Mouse (Mus musculus): ENCODE measurements around the gene Rbms3.

The Rbms3 gene

DNA sequence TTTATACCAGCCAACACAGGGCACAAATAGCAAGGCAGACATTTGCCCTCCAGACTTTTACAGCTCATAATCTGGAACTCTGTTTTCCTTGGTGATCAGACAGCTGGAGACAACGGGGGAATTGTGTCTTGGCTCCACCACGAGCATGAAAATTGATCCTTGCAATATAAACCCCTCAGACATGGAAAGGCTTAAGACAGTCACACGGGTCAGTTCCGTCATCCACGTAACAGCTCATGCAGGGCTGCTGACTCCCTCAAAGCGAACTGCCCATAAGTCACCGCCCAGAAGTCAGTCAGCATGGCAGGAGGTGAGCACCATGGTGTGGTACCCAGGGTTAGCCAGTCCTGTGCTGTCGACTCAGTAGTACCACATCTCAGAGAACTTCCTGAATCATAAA, 794.8 kb downstream of the Rbms3 start:
- DNase-seq (ENCODE audit: low read depth, low spot score): no peak

- no peak for DNase-seq (ENCODE audit: low read depth, low spot score)
Measured at GRCm38 (mm10) chr9:116833677-116834076, 796.0 kb downstream of the Rbms3 start.

DNA sequence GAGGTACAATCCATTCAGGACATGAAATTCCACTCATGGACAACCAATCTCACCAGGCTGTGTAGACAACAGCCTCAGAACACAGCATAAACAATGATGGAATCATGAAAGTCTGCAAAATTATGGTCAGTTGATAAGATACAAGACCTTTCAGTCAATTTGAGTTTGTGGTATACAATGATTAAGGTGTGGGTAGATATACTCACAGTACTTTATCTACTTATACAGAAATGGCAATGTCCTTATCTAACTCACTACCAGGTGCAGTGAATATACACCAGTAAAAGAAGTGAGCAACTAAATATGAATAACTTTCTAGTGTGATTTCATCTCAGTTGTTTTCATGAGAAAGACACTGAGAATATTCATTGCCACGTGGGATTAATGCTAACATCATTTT, 796.9 kb downstream of the Rbms3 start:
- DNase-seq (ENCODE audit: low read depth, low spot score): no peak

- DNase-seq (ENCODE audit: low read depth, low spot score): no peak
Measured at GRCm38 (mm10) chr9:116831386-116831785, 798.3 kb downstream of the Rbms3 start.

DNA sequence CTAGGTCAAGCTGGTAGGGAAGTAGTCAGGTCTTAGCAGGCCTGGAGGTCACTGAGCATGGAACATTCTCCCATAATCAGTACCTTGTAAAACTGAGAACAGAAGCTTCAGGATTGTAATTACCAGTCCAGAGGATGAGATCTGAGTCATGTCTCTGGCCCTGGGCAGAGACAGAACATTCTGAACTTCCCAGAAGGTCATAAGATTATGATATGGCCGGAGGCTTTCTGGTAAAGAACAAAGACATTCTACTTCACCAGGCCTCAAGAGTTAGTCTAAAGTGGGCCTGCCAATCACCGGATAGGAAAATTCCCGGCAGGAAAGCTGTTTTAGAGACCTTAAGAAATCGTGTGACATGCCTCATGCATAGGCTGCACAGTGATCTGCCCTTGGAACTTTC, 799.8 kb downstream of the Rbms3 start:
- DNase-seq (ENCODE audit: low read depth, low spot score): no peak

DNA sequence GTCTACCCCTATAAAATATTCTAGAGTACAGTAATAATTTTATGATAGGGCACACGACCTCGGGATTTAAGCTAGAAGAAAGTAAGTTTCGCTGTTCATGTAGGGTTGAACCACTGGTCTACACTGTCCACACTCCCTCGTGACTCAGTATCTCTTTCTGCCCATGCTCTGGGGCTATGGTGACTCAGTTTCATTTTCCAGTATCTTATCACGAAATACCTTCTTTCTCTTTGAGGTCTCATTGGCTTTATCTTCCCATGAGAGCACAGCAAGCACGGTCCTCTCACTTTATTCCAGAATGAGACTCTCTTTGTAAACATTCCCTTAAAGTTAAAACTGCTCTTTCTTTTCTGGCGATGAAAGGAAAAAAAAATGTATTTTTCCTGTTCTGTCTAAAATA, 808.1 kb downstream of the Rbms3 start:
- no peak for DNase-seq (ENCODE audit: low read depth, low spot score)

DNA sequence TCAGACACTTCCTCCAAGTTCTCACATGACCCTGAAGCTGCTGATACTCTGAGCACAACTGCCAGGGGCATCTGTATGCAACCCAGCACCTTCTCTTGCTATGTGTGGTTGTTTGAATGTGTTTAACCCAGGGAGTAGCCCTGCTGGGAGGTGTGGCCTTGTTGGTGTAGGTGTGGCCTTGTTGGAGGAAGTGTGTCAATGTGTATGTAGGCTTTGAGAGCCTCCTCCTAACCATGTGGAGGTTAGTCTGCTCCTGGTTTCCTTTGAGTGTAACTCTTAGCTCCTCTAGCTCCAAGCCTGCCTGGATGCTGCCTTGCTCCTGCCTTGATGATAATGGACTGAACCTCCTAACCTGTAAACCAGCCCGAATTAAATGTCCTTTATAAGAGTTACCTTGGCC, 812.5 kb downstream of the Rbms3 start:
- DNase-seq (ENCODE audit: low read depth, low spot score): no peak

GRCm38 (mm10) chr9:116814495-116815094, 815.1 kb downstream of the Rbms3 start:
- DNase-seq (ENCODE audit: low read depth, low spot score): no peak

DNA sequence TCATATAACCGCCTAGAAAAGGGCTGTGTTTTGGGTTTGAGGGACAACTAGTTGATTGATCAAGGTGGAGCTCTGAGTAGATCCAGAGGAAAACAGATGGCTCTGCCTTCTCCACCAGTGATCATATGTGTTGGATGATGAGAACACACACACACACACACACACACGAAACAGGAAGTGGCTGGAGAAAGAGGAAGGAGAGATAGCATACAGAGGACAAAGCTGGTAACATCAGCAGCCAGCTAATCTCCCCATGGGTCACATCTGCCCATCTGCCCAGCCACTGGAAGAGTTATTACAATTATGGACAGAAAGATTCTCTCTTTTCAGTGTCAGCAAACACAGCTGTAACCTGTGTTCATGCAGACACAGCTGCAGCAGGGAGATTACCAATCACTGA, 816.3 kb downstream of the Rbms3 start:
- DNase-seq (ENCODE audit: low read depth, low spot score): no peak

GRCm38 (mm10) chr9:116809260-116809659, 820.5 kb downstream of the Rbms3 start:
- no peak for DNase-seq (ENCODE audit: low read depth, low spot score)

DNA sequence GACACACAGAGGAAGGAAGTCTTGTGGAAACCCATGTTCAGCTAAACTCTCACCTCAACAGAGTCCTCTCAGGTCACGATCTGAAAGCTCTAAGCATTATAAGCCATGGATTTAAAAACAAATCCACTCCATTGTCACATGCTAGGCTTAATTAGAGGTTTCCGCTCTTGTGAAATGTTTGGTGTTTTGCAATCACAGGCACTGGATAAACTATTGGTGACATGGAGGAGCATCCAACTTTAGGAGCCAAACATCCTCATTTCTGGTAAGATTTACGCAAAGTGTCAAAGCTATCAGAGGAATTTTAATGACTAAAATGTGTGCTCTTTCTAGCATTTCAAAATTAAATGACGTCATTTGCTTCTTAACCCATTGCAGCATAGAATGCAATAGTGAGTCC, 821.3 kb downstream of the Rbms3 start:
- DNase-seq (ENCODE audit: low read depth, low spot score): no peak

GRCm38 (mm10) chr9:116807166-116808081, 822.3 kb downstream of the Rbms3 start:
- DNase-seq (ENCODE audit: low read depth, low spot score): no peak

- no peak for DNase-seq (ENCODE audit: low read depth, low spot score)
Measured at GRCm38 (mm10) chr9:116803292-116803731, 826.4 kb downstream of the Rbms3 start.

DNA sequence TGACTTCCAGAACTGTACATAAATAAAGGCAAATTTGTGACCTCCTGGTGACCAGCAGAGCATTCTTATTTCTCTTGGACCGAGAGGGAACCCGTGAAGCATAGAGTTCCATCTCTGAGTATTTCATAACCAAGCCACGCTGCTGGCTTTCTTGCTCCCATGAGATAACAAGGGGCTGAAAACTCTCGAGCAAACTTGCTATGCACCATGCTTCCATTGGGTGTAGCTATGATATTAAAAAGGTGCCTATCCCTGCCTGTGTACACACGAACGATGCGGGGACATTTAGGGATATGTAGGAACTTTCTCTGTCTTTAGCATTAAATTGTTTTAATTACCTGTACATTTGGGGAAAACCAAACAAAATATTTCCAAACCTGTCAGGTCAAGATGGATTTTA, 827.1 kb downstream of the Rbms3 start:
- no peak for DNase-seq (ENCODE audit: low read depth, low spot score)

DNA sequence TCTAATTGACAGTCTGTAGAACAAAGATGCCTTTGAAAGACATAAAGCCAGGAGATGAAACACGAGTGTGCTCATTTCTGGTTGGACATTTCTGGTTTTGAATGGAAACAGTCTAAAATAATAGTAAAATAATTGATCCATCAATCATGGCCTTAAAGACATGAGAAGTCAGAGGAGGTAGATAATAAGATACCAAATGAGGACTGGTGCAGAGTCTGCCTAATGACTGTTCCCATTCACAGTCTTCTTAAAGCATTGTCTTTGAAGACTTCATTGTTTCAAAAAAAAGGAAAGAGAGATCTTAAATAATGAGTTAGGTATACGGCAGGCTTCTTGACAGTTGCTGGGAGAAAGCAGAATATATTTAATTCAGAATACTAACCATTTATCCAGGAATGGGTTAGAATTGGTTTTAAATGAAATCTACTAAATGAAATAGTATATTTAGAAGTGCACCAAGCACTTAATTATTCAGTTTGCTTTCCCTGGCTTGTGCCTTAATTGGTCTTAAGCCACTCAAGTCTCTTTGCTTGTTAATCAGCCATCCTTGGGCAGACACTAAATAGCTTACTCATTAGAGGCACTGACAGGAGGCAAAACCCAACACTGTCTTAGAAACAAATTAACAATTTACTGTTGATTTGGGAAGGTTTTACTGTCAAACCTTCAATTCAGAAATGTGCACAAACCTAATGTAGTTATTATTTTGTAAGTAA, 834.3 kb downstream of the Rbms3 start:
- DNase-seq (ENCODE audit: low read depth, low spot score): no peak

DNA sequence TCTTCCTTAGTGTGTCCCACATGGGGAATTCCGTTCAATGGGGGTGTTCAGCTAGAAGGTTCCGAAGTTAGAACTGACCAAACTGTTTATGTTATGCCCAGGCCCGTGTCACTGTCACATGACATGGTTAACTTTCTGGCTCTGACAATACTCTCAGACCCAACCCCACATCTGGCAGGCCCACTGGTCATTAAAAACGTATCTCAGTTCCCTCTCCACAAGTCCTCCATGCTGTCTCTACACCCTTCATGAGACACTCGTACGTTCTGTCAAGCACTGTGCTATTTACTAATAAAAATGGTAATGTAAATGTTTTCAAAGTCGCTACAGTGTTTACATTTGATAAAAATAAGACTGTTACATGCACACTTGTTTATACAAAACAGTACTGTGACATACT, 837.9 kb downstream of the Rbms3 start:
- no peak for DNase-seq (ENCODE audit: low read depth, low spot score)

DNA sequence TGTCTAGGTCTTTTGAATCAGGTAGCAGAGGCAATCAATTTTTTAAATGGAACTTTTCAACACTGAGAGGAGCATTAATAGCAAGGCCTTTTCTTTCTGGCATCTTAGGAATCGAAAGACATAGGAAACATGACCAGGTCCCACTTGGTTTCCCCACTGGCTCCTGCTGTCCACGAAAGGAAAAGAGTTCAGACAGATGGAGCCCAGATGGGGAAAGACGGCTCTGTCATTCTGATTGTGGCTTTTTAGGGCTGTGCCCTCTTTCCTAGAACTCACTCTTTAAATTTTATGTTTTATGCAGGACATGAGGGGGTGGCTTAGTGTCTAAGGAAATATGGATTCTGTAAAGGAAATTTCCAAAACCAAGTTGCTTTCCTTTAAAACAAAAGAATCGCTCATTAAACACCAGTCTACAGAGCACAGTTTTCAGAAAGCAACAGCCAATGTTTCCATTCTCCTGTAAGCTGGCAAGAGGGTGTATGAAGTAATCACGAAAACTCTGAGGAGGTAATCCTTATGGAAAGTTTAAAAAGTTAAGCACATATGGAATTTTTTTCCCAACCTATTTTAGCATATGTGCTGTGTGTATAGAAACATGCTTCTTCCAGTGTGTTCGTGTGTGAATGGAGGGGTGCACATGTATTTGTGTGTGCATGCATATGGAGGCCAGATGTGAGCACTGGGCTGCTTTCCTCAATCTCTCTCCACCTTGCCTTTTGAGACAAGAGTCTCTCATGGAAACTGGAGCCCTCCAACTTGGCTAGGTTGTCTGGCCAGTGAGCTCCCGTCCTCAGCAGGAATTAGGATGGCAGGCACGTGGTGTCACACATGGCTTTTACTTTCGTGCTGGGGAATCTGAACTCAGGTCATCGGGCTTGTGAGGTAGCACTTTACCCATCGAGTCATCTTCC, 843.3 kb downstream of the Rbms3 start:
- DNase-seq (ENCODE audit: low read depth, low spot score): no peak

DNA sequence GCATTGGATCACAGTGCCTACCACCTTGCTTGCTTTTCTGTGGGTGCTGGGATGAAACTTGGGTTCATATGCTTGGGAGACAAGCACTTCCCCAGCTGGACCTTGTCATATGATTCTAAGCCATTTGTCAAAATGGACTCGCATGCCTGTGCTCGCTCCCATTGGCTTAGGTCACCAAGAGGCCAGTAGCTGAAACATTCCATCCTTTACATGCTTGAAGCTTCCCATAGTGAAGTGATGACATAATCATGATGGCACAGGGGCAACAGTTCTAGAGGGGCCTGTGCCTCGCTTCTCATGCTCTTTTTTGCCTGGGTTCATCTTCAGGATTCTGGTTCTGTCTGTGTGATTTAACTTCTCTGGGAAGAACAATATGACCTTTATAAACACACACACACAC, 857.9 kb downstream of the Rbms3 start:
- no peak for DNase-seq (ENCODE audit: low read depth, low spot score)

DNA sequence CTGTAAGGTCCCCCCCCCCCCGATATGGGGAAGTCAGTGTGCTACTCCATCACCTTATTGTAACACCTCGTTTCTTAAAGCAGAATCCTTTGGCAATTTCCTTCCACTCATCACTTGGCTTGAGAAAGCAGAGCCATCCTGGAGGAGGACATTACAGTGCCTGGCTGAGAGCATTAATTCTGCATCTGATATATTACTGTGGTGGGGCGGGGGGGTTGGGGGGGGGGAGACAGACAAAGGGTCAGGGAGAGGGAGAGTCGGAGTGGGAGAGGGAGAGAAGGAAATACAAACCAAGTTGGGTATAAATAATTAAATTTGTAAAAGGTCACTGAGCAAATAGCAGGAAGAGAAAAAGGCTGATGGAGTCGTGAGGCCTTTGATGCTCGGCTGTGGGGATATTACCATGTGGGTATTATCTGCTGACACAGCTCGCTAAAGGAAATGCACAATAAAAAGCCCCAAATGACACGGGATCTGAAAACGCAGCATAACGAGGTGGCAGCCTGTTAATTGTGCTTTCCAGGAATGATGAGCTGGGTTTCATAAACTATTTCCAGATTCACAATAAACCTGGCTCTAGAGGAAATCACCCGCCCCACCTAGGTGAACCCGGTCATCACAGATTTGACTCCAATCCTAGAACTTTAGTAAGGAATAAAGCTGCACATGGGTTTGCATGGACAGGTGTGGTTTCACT, 860.2 kb downstream of the Rbms3 start:
- no peak for DNase-seq (ENCODE audit: low read depth, low spot score)

DNA sequence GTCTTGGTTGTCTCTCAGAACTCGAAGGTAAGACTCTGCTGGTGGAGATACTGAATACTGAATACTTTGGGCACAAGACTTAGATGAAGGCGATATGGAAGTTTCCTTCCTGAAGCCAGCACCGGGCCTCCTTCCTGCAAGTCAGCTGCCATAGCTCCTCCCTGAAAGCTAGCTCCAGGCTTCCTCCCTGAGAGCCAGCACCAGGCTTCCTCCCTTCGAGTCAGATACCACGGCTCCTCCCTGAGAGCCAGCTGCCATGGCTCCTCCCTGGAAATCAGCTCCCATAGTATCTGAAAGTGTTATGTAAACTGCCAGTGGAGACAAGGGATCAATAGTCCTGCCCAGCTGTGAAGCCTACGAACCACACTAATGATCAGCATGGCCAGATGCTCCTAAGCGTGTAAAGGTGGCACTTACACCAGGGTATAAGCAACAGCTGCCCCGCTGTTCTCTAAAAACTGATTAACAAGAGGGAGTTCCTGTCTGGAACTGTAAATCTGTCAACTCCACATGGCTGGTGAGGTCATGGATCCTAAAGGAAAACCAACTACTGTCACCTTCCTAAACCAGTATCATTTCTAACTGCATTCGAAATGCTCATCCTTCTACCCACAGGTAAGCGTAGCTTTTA, 867.2 kb downstream of the Rbms3 start:
- DNase-seq (ENCODE audit: low read depth, low spot score): no peak

Data from A20 (cell line).